In genomic region chr7:15966489-15966888, GRCm38 (mm10) we compare ENCODE assay signal across 10 mouse cellular contexts. TPM values are rescaled to one million over a fixed set of nuclear protein-coding genes. Genes with fewer than 3 reads are reported as not detected.
A peak's percentile ranks its signal among the peaks of the same experiment; 100 is the strongest.
DNase-seq lines count a peak whose midpoint lies in the region; ATAC-seq lines count a peak whose summit lies in the region.
"Had no signal": no experiment of that assay in that cellular context is flagged by ENCODE, and none has a peak within 500 bp of the region (broad histone marks: within the 10 kb centered on the region; RNA-seq: fewer than 3 reads in every experiment).

No protein-coding gene starts in this region.

- no peak overlapping the region; the same call in 1 of the 2 replicates for H3K9ac ChIP-seq in kidney, embryonic 14.5 days (ENCODE audit: low read depth, low read length)
- H3K9ac ChIP-seq in intestine, embryonic 16.5 days (ENCODE audit: low read depth, low read length), result peak overlapping the region; percentile 71

- peaks cover 3% of the 10 kb centered on the region; the same call in 1 of the 2 replicates for H3K9me3 ChIP-seq in kidney, embryonic 14.5 days (ENCODE audit: control insufficient read depth, low read length)
- H3K9me3 ChIP-seq in intestine, embryonic 16.5 days (ENCODE audit: control insufficient read depth, low read length), result no peaks in the 10 kb centered on the region

- no peak overlapping the region for H3K27ac ChIP-seq in kidney, embryonic 14.5 days (ENCODE audit: low read depth, low read length)
- no peak overlapping the region for H3K27ac ChIP-seq in intestine, embryonic 16.5 days (ENCODE audit: low read length)

- peaks cover 11% of the 10 kb centered on the region; the same call in 1 of the 2 replicates for H3K4me1 ChIP-seq in kidney, embryonic 14.5 days (ENCODE audit: control insufficient read depth, insufficient read depth, low read length)
- H3K4me1 ChIP-seq in intestine, embryonic 16.5 days (ENCODE audit: control insufficient read depth, insufficient read depth, low read length), result peaks cover 27% of the 10 kb centered on the region

- H3K36me3 ChIP-seq in kidney, embryonic 14.5 days (ENCODE audit: control insufficient read depth, insufficient read depth, low read length), result peaks cover 3% of the 10 kb centered on the region; the same call in 1 of the 2 replicates
- H3K36me3 ChIP-seq in intestine, embryonic 16.5 days (ENCODE audit: control insufficient read depth, insufficient read depth, low read length), result peaks cover 6% of the 10 kb centered on the region

- H3K4me2 ChIP-seq in kidney, embryonic 14.5 days (replicated peaks; ENCODE audit: low read depth, low read length), result peak overlapping the region; percentile 56
- H3K4me2 ChIP-seq in intestine, embryonic 16.5 days (ENCODE audit: low read depth, low read length), result peak overlapping the region; percentile 56

- 72% methylated on average over 3 of the region's 3 CpGs for WGBS in kidney, embryonic 14.5 days
- 72% methylated on average over 3 of the region's 3 CpGs for WGBS in intestine, embryonic 16.5 days

- DNase-seq in kidney, postnatal 14 days, result no peak
- DNase-seq in 3T3-L1 (ENCODE audit: low read depth, low spot score) (peak; percentile 19), NIH3T3 (ENCODE audit: low read depth) (peak; percentile 20)
- no peak for DNase-seq in adrenal gland, postnatal 25 days
- no peak for DNase-seq in left cerebral cortex, adult 8-10 months (ENCODE audit: low spot score in 2 of 2)
- DNase-seq: embryo, embryonic 11 days; gastrocnemius, postnatal 14 days; layer of hippocampus, adult 9-11 months had no signal

- H3K27me3 ChIP-seq in kidney, embryonic 14.5 days (ENCODE audit: control insufficient read depth, insufficient read depth, low read length), result no peaks in the 10 kb centered on the region
- no peaks in the 10 kb centered on the region for H3K27me3 ChIP-seq in intestine, embryonic 16.5 days (replicated peaks; ENCODE audit: control insufficient read depth, insufficient read depth, low read length)

- no peak for ATAC-seq in kidney, embryonic 14.5 days (ENCODE audit: low FRiP score, low TSS enrichment)
- no peak for ATAC-seq in intestine, embryonic 16.5 days

- H3K4me3 ChIP-seq in kidney, embryonic 14.5 days (ENCODE audit: low read length), result peak overlapping the region; percentile 44; the same call in 1 of the 2 replicates
- peak overlapping the region; percentile 55 for H3K4me3 ChIP-seq in intestine, embryonic 16.5 days (ENCODE audit: low read length)

RNA-seq across cellular contexts. Expression of gene Ehd2, which starts 0.9 kb away (rescaled TPM):
- 17.7 and 22.3 TPM in 2 replicates for polyA plus RNA-seq in kidney, embryonic 14.5 days (2014; fragmentation: Nextera tagmentation; extraction: Ambion mirVana)
- 48.1 and 50.9 TPM in 2 replicates for polyA plus RNA-seq in intestine, embryonic 16.5 days (2015; fragmentation: Nextera tagmentation; extraction: Ambion mirVana)
- 38.3 and 41.0 TPM in 2 replicates for total RNA-seq in adrenal gland, postnatal 25 days (2021)
- total RNA-seq in left cerebral cortex, adult 8-10 months (2022), result 1 to 10 TPM; 4.6 to 5.9 (median 5.2) TPM

RNA-seq across cellular contexts. Expression of gene Nop53, which starts 20.6 kb away (rescaled TPM):
- polyA plus RNA-seq in kidney, embryonic 14.5 days (2014; fragmentation: Nextera tagmentation; extraction: Ambion mirVana), result 203 and 216 TPM in 2 replicates
- 153 and 156 TPM in 2 replicates for polyA plus RNA-seq in intestine, embryonic 16.5 days (2015; fragmentation: Nextera tagmentation; extraction: Ambion mirVana)
- total RNA-seq in adrenal gland, postnatal 25 days (2021), result 174 TPM in 2 replicates
- total RNA-seq in left cerebral cortex, adult 8-10 months (2022), result 100 to 1,000 TPM; 114 to 149 (median 128) TPM

RNA-seq across cellular contexts. Expression of gene Selenow, which starts 44.3 kb away (rescaled TPM):
- polyA plus RNA-seq in kidney, embryonic 14.5 days (2014; fragmentation: Nextera tagmentation; extraction: Ambion mirVana), result 811 and 907 TPM in 2 replicates
- 646 and 660 TPM in 2 replicates for polyA plus RNA-seq in intestine, embryonic 16.5 days (2015; fragmentation: Nextera tagmentation; extraction: Ambion mirVana)
- 156 and 160 TPM in 2 replicates for total RNA-seq in adrenal gland, postnatal 25 days (2021)
- 1,000 to 10,000 TPM in 3 of 4 experiments, 100 to 1,000 TPM in 1; 989 to 1,128 (median 1,052) TPM for total RNA-seq in left cerebral cortex, adult 8-10 months (2022)

Comparison
In these comparisons a context has a peak if more than half of its experiments do, and no peak if none do; other contexts are left out.
1. DNase-seq: peak in 3T3-L1 (single experiment) and NIH3T3 (single experiment); none in kidney, postnatal 14 days (single experiment), adrenal gland, postnatal 25 days (single experiment) and left cerebral cortex, adult 8-10 months (0 of 2).